Mouse (Mus musculus): ENCODE data around the gene Fggy. TPM values are rescaled to one million over a fixed set of nuclear protein-coding genes. Genes with fewer than 3 reads are reported as not detected.

The Fggy gene
- polyA plus RNA-seq, 1 experiment, result 11.4 TPM

- Histone ChIP-seq H3K27ac (ENCODE audit: insufficient read depth, low read length) (no peak overlapping the region), H3K27me3 (ENCODE audit: control insufficient read depth, insufficient read depth, low read length) (no peaks in the 10 kb centered on the region), H3K4me3 (replicated peaks; ENCODE audit: insufficient read depth, low read depth, low read length) (no peak overlapping the region), H3K4me1 (ENCODE audit: control insufficient read depth, insufficient read depth, low read length) (no peaks in the 10 kb centered on the region)
- no peak for DNase-seq
- TF ChIP-seq CTCF (IDR thresholded peaks at IDR 0.05; ENCODE audit: borderline replicate concordance, insufficient read depth, low read depth, low read length), result no peak
- no peak for TF ChIP-seq POLR2A (IDR thresholded peaks at IDR 0.05; ENCODE audit: borderline replicate concordance, insufficient read depth, low read length)
- WGBS, result 79% methylated on average over 5 of the region's 5 CpGs
Observed at GRCm38 (mm10) chr4:95896571-95896970, 339.3 kb downstream of the Fggy start.

GRCm38 (mm10) chr4:95897236-95897874, 340.0 kb downstream of the Fggy start:
- TF ChIP-seq POLR2A (IDR thresholded peaks at IDR 0.05; ENCODE audit: borderline replicate concordance, insufficient read depth, low read length) (no peak), CTCF (IDR thresholded peaks at IDR 0.05; ENCODE audit: borderline replicate concordance, insufficient read depth, low read depth, low read length) (no peak)
- WGBS, result 42% methylated on average over 7 of the region's 7 CpGs
- Histone ChIP-seq H3K27ac (ENCODE audit: insufficient read depth, low read length) (no peak overlapping the region), H3K4me1 (ENCODE audit: control insufficient read depth, insufficient read depth, low read length) (no peaks in the 10 kb centered on the region), H3K4me3 (replicated peaks; ENCODE audit: insufficient read depth, low read depth, low read length) (no peak overlapping the region), H3K27me3 (ENCODE audit: control insufficient read depth, insufficient read depth, low read length) (no peaks in the 10 kb centered on the region)
- no peak for DNase-seq

GRCm38 (mm10) chr4:95898714-95899113, 341.4 kb downstream of the Fggy start:
- Histone ChIP-seq H3K27me3 (ENCODE audit: control insufficient read depth, insufficient read depth, low read length) (no peaks in the 10 kb centered on the region), H3K4me3 (replicated peaks; ENCODE audit: insufficient read depth, low read depth, low read length) (no peak overlapping the region), H3K27ac (ENCODE audit: insufficient read depth, low read length) (no peak overlapping the region), H3K4me1 (ENCODE audit: control insufficient read depth, insufficient read depth, low read length) (no peaks in the 10 kb centered on the region)
- no peak for DNase-seq
- TF ChIP-seq CTCF (IDR thresholded peaks at IDR 0.05; ENCODE audit: borderline replicate concordance, insufficient read depth, low read depth, low read length), result no peak
- TF ChIP-seq POLR2A (IDR thresholded peaks at IDR 0.05; ENCODE audit: borderline replicate concordance, insufficient read depth, low read length), result no peak
- WGBS, result 40% methylated on average over 6 of the region's 6 CpGs

DNA sequence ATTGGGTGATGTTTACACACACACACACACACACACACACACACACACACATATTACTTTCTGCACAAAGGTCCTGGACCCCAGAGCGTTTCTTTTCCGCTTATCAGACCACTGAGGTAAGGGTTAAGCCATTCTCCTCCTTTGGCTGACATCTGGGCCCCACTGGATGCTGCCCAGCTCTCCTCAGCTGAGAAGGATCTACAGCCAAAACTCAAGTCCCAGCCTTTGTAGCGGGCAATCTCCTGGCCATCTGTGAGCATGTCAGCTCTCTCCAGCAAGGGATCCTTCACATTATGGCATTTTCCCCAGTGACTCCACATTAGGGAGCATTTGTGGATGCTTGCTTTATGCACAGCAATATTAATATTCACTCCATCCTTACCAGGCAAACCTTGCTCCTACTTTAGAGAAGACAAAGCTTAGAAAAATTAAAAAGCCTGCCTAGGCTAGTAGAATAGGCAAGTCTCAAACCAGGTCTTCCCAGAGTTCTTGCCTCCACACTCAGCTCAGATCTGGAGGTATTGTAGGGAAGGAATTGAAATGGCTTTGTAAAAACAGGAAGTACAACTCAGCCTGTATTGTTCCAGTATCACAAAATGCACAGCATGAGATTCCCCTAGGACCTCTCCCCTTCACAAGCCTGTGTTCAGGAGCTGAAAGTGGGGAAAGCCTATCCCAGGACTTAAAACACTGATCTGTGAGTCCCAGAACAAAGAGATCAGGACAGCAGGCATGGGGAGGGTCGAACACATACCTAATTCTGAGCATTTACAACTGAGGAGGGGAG, 342.8 kb downstream of the Fggy start:
- TF ChIP-seq POLR2A (IDR thresholded peaks at IDR 0.05; ENCODE audit: borderline replicate concordance, insufficient read depth, low read length), result no peak
- TF ChIP-seq CTCF (IDR thresholded peaks at IDR 0.05; ENCODE audit: borderline replicate concordance, insufficient read depth, low read depth, low read length), result no peak
- no peak overlapping the region for H3K27ac ChIP-seq (ENCODE audit: insufficient read depth, low read length)
- DNase-seq, result no peak
- no peaks in the 10 kb centered on the region for H3K27me3 ChIP-seq (ENCODE audit: control insufficient read depth, insufficient read depth, low read length)
- no peaks in the 10 kb centered on the region for H3K4me1 ChIP-seq (ENCODE audit: control insufficient read depth, insufficient read depth, low read length)
- H3K4me3 ChIP-seq (replicated peaks; ENCODE audit: insufficient read depth, low read depth, low read length), result no peak overlapping the region
- WGBS, result 15% methylated on average over 4 of the region's 4 CpGs

DNA sequence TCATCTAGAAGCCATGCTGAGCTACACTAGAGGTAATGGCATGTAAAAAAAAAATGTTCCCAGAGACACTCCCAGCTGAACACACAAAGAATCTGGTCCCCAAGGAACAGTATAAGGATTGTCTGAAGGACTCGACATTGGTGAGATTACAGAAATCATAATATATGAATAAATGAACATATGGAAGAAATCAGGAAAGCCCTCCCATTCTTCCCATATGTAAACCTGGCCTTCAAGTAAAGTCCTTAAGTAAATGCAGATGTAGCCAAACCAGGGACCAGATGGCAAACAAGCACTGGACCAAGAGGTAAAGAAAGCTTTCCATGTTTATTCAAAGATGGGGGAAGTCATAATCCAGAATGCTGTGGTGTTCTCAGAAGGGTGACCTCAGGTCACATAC, 343.5 kb downstream of the Fggy start:
- no peak for DNase-seq

DNA sequence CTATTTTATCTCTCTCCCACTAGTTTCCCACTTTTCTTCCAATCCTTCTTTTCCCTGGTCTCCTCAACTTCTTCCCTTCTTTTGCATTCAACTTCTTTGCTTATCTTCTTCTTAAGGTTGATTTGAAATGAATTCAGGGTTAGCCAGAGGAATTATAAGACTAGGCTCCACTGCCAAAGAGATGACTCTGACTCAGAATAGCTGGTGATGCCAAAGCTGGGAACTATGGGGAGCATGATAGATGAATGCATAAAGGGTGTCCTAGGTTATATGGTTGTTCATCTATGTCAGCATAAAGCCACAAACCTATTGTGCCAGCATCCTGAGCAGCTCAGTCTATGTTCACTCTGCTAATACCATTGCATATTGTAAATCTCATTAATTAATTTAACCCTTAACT, 348.8 kb downstream of the Fggy start:
- Histone ChIP-seq H3K27ac (ENCODE audit: insufficient read depth, low read length) (no peak overlapping the region), H3K4me3 (replicated peaks; ENCODE audit: insufficient read depth, low read depth, low read length) (no peak overlapping the region), H3K27me3 (ENCODE audit: control insufficient read depth, insufficient read depth, low read length) (no peaks in the 10 kb centered on the region), H3K4me1 (ENCODE audit: control insufficient read depth, insufficient read depth, low read length) (no peaks in the 10 kb centered on the region)
- TF ChIP-seq POLR2A (IDR thresholded peaks at IDR 0.05; ENCODE audit: borderline replicate concordance, insufficient read depth, low read length) (no peak), CTCF (IDR thresholded peaks at IDR 0.05; ENCODE audit: borderline replicate concordance, insufficient read depth, low read depth, low read length) (no peak)
- DNase-seq, result no peak

More for the DNA sequence above, 343.5 kb downstream of the Fggy start:
- 49% methylated on average over 1 of the region's 1 CpGs for WGBS
- Histone ChIP-seq H3K4me3 (replicated peaks; ENCODE audit: insufficient read depth, low read depth, low read length) (no peak overlapping the region), H3K27ac (ENCODE audit: insufficient read depth, low read length) (no peak overlapping the region), H3K4me1 (ENCODE audit: control insufficient read depth, insufficient read depth, low read length) (no peaks in the 10 kb centered on the region), H3K27me3 (ENCODE audit: control insufficient read depth, insufficient read depth, low read length) (no peaks in the 10 kb centered on the region)
- TF ChIP-seq CTCF (IDR thresholded peaks at IDR 0.05; ENCODE audit: borderline replicate concordance, insufficient read depth, low read depth, low read length) (no peak), POLR2A (IDR thresholded peaks at IDR 0.05; ENCODE audit: borderline replicate concordance, insufficient read depth, low read length) (no peak)

- 87% methylated on average over 2 of the region's 2 CpGs for WGBS
- no peaks in the 10 kb centered on the region for H3K27me3 ChIP-seq (ENCODE audit: control insufficient read depth, insufficient read depth, low read length)
- H3K4me3 ChIP-seq (replicated peaks; ENCODE audit: insufficient read depth, low read depth, low read length), result no peak overlapping the region
- DNase-seq, result no peak
- H3K4me1 ChIP-seq (ENCODE audit: control insufficient read depth, insufficient read depth, low read length), result no peaks in the 10 kb centered on the region
- H3K27ac ChIP-seq (ENCODE audit: insufficient read depth, low read length), result no peak overlapping the region
- TF ChIP-seq CTCF (IDR thresholded peaks at IDR 0.05; ENCODE audit: borderline replicate concordance, insufficient read depth, low read depth, low read length) (no peak), POLR2A (IDR thresholded peaks at IDR 0.05; ENCODE audit: borderline replicate concordance, insufficient read depth, low read length) (no peak)
Observed at GRCm38 (mm10) chr4:95909689-95910654, 352.7 kb downstream of the Fggy start.
